Mouse (Mus musculus): ENCODE data around the gene Mroh2b.

Mroh2b gene

GRCm38 (mm10) chr15:4898437-4898836 is at the start of gene Mroh2b:
Mroh2b (plus strand) TSS chr15:4898737.
- H3K4me3 ChIP-seq (replicated peaks; ENCODE audit: low read length): no peak within 1 kb of the TSS
- no peaks in the 10 kb centered on the region for H3K27me3 ChIP-seq (ENCODE audit: insufficient read depth, low read length)
- TF ChIP-seq CTCF (conservative IDR thresholded peaks at IDR 0.05; ENCODE audit: low read length) (no peak), NANOG (IDR thresholded peaks at IDR 0.05; ENCODE audit: borderline replicate concordance, low read length) (no peak), POU5F1 (IDR thresholded peaks at IDR 0.05; ENCODE audit: borderline replicate concordance, low read length) (no peak)
- no peaks in the 10 kb centered on the region for H3K36me3 ChIP-seq (ENCODE audit: insufficient read depth, low read length)
- peaks cover 11% of the 10 kb centered on the region for H3K4me1 ChIP-seq (replicated peaks; ENCODE audit: low read depth, low read length)
- no peaks in the 10 kb centered on the region for H3K9me3 ChIP-seq (ENCODE audit: low read length)

- H3K27me3 ChIP-seq (ENCODE audit: insufficient read depth, low read length): no peaks in the 10 kb centered on the region
- H3K36me3 ChIP-seq (ENCODE audit: insufficient read depth, low read length): no peaks in the 10 kb centered on the region
- peaks cover 14% of the 10 kb centered on the region for H3K9me3 ChIP-seq (ENCODE audit: low read length)
- no peak for TF ChIP-seq POU5F1 (IDR thresholded peaks at IDR 0.05; ENCODE audit: borderline replicate concordance, low read length)
- TF ChIP-seq CTCF (conservative IDR thresholded peaks at IDR 0.05; ENCODE audit: low read length): no peak
- no peak for TF ChIP-seq NANOG (IDR thresholded peaks at IDR 0.05; ENCODE audit: borderline replicate concordance, low read length)
- H3K4me1 ChIP-seq (replicated peaks; ENCODE audit: low read depth, low read length): no peaks in the 10 kb centered on the region
- no peak overlapping the region for H3K4me3 ChIP-seq (replicated peaks; ENCODE audit: low read length)
These were observed 48.5 kb upstream of the Mroh2b start for GRCm38 (mm10) chr15:4850015-4850414.

- no peaks in the 10 kb centered on the region for H3K9me3 ChIP-seq (ENCODE audit: low read length)
- no peak overlapping the region for H3K4me3 ChIP-seq (replicated peaks; ENCODE audit: low read length)
- TF ChIP-seq POU5F1 (IDR thresholded peaks at IDR 0.05; ENCODE audit: borderline replicate concordance, low read length): no peak
- peak; percentile 84; the same call in 1 of the 2 replicates for TF ChIP-seq NANOG (IDR thresholded peaks at IDR 0.05; ENCODE audit: borderline replicate concordance, low read length)
- TF ChIP-seq CTCF (conservative IDR thresholded peaks at IDR 0.05; ENCODE audit: low read length): no peak
- H3K27me3 ChIP-seq (ENCODE audit: insufficient read depth, low read length): no peaks in the 10 kb centered on the region
- peaks cover 11% of the 10 kb centered on the region for H3K4me1 ChIP-seq (replicated peaks; ENCODE audit: low read depth, low read length)
- H3K36me3 ChIP-seq (ENCODE audit: insufficient read depth, low read length): no peaks in the 10 kb centered on the region
These were observed 3.6 kb upstream of the Mroh2b start for GRCm38 (mm10) chr15:4894962-4895361.

- TF ChIP-seq CTCF (conservative IDR thresholded peaks at IDR 0.05; ENCODE audit: low read length): no peak
- TF ChIP-seq POU5F1 (IDR thresholded peaks at IDR 0.05; ENCODE audit: borderline replicate concordance, low read length): no peak
- TF ChIP-seq NANOG (IDR thresholded peaks at IDR 0.05; ENCODE audit: borderline replicate concordance, low read length): no peak
- no peaks in the 10 kb centered on the region for H3K9me3 ChIP-seq (ENCODE audit: low read length)
- no peaks in the 10 kb centered on the region for H3K4me1 ChIP-seq (replicated peaks; ENCODE audit: low read depth, low read length)
- no peaks in the 10 kb centered on the region for H3K27me3 ChIP-seq (ENCODE audit: insufficient read depth, low read length)
- no peak overlapping the region for H3K4me3 ChIP-seq (replicated peaks; ENCODE audit: low read length)
- H3K36me3 ChIP-seq (ENCODE audit: insufficient read depth, low read length): no peaks in the 10 kb centered on the region
These were observed 36.2 kb downstream of the Mroh2b start for GRCm38 (mm10) chr15:4934731-4935130.

DNA sequence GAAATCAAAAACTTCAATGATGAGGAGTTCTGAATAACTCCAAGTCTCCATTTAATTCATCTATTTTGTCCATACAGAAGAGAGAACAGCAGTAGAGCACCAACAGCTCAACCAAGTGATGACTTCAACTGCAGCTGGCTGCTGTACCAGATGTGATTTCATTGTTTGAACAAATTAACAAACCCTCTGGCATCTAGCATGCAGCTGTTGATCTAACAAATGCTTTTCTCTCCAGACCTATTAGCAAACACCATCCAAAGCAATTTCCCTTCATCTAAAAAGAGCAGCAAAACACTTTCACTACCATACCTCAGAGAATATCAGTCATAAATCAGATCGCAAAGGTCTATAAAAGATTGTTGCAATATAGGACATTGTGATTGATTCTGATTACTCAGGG is 74.8 kb downstream of the Mroh2b start:
- no peak for TF ChIP-seq NANOG (IDR thresholded peaks at IDR 0.05; ENCODE audit: borderline replicate concordance, low read length)
- TF ChIP-seq POU5F1 (IDR thresholded peaks at IDR 0.05; ENCODE audit: borderline replicate concordance, low read length): no peak
- no peak for TF ChIP-seq CTCF (conservative IDR thresholded peaks at IDR 0.05; ENCODE audit: low read length)
- Histone ChIP-seq H3K4me1 (replicated peaks; ENCODE audit: low read depth, low read length) (no peaks in the 10 kb centered on the region), H3K36me3 (ENCODE audit: insufficient read depth, low read length) (no peaks in the 10 kb centered on the region), H3K27me3 (ENCODE audit: insufficient read depth, low read length) (no peaks in the 10 kb centered on the region), H3K9me3 (ENCODE audit: low read length) (no peaks in the 10 kb centered on the region), H3K4me3 (replicated peaks; ENCODE audit: low read length) (no peak overlapping the region)

GRCm38 (mm10) chr15:5002903-5003302 is 104.4 kb downstream of the Mroh2b start:
- no peaks in the 10 kb centered on the region for H3K27me3 ChIP-seq (ENCODE audit: insufficient read depth, low read length)
- no peak overlapping the region for H3K4me3 ChIP-seq (replicated peaks; ENCODE audit: low read length)
- no peaks in the 10 kb centered on the region for H3K9me3 ChIP-seq (ENCODE audit: low read length)
- no peak for TF ChIP-seq CTCF (conservative IDR thresholded peaks at IDR 0.05; ENCODE audit: low read length)
- TF ChIP-seq POU5F1 (IDR thresholded peaks at IDR 0.05; ENCODE audit: borderline replicate concordance, low read length): no peak
- TF ChIP-seq NANOG (IDR thresholded peaks at IDR 0.05; ENCODE audit: borderline replicate concordance, low read length): no peak
- no peaks in the 10 kb centered on the region for H3K36me3 ChIP-seq (ENCODE audit: insufficient read depth, low read length)
- no peaks in the 10 kb centered on the region for H3K4me1 ChIP-seq (replicated peaks; ENCODE audit: low read depth, low read length)

DNA sequence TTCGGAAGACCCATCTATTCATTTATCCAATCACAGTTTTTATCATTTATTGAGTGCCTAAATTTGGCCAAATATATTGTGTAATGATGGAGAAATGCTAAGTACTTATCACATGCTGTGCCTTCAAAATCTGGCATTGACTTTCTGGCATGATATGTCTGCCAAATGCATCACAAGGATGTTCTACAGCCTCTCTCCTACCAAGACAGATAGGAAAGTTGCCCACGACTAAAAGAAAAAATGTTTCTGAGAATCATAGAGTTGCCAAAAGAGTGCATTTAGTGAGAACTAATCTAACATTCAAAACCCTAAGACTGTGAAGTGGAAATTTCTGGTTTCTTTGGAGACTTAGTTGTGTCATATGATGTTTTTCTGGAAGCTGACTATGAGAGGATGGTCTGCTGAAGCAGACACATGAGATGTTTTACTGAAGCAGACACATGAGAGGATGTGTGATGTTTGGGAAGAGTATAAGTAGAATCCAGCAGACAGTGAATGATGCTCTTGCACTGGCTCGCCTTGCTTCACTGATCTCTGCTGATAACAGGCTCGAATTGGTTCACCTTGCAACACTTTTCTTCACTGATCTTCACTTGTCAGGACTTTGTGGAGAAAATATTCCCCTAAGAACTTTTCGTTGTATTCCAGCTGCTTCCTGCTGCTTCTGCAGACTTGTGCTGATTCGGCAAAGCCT is 105.1 kb downstream of the Mroh2b start:
- no peaks in the 10 kb centered on the region for H3K27me3 ChIP-seq (ENCODE audit: insufficient read depth, low read length)
- TF ChIP-seq CTCF (conservative IDR thresholded peaks at IDR 0.05; ENCODE audit: low read length) (no peak), POU5F1 (IDR thresholded peaks at IDR 0.05; ENCODE audit: borderline replicate concordance, low read length) (no peak), NANOG (IDR thresholded peaks at IDR 0.05; ENCODE audit: borderline replicate concordance, low read length) (no peak)
- H3K9me3 ChIP-seq (ENCODE audit: low read length): no peaks in the 10 kb centered on the region
- no peak overlapping the region for H3K4me3 ChIP-seq (replicated peaks; ENCODE audit: low read length)
- H3K36me3 ChIP-seq (ENCODE audit: insufficient read depth, low read length): no peaks in the 10 kb centered on the region
- H3K4me1 ChIP-seq (replicated peaks; ENCODE audit: low read depth, low read length): no peaks in the 10 kb centered on the region

DNA sequence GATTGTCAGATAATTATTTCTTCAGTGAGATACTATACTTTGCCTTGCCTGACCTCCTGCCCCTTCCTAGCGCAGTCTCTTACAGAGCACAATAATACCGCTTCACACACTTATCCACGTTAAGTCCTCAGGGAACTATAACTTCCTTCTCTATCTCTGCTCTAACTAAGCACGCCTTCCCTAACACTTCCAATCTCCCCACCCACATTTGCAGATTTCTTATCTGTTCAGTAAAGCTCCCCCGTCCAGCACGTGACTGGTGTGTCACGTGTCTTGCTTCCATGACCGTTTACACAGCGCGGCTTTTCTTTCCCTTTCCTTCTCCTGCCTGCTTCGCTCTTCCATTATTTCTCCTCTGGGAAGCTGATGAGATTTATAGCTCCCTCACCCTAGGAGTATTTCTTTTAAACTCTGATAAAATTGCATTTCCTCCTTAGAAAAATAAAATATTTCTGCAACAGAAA is 111.1 kb downstream of the Mroh2b start:
- Histone ChIP-seq H3K4me3 (replicated peaks; ENCODE audit: low read length) (no peak overlapping the region), H3K36me3 (ENCODE audit: insufficient read depth, low read length) (no peaks in the 10 kb centered on the region), H3K4me1 (replicated peaks; ENCODE audit: low read depth, low read length) (0 out of 2 replicates have a peak, but pooled peaks cover 4% of the 10 kb centered on the region), H3K27me3 (ENCODE audit: insufficient read depth, low read length) (no peaks in the 10 kb centered on the region), H3K9me3 (ENCODE audit: low read length) (no peaks in the 10 kb centered on the region)
- TF ChIP-seq POU5F1 (IDR thresholded peaks at IDR 0.05; ENCODE audit: borderline replicate concordance, low read length): no peak
- no peak for TF ChIP-seq CTCF (conservative IDR thresholded peaks at IDR 0.05; ENCODE audit: low read length)
- no peak for TF ChIP-seq NANOG (IDR thresholded peaks at IDR 0.05; ENCODE audit: borderline replicate concordance, low read length)
